Mouse (Mus musculus) hindbrain, embryonic 16.5 days (tissue): ENCODE results near the gene Atp8b3. TPM values are rescaled to one million over a fixed set of nuclear protein-coding genes. Genes with fewer than 3 reads are reported as not detected.

Experiments used
- ATAC-seq: fragments of 200-750 bp; cut with Nextera tagmentation; 2 replicates; pipeline ENCODE4 v1.8.0; 2017; ENCODE audit warnings: moderate TSS enrichment, moderate library complexity
- H3K27ac ChIP-seq: fragments of 300-500 bp; sonication (generic); 2 replicates; pipeline ENCODE4 v1.5.1; 2014; ENCODE audit warnings: low read depth, mild to moderate bottlenecking, control low read depth, low read length, moderate library complexity
- H3K27me3 ChIP-seq: fragments of 300-500 bp; sonication (generic); replicated peaks from 2 replicates; pipeline ENCODE4 v1.6.1; 2014; ENCODE audit warnings: low read length; ENCODE audit not compliant: control insufficient read depth, insufficient read depth
- H3K36me3 ChIP-seq: fragments of 300-500 bp; sonication (generic); 2 replicates; pipeline ENCODE4 v1.6.1; 2014; ENCODE audit warnings: mild to moderate bottlenecking, low read length, moderate library complexity, mixed read lengths; ENCODE audit not compliant: control insufficient read depth, insufficient read depth
- H3K4me1 ChIP-seq: fragments of 300-500 bp; sonication (generic); 2 replicates; pipeline ENCODE4 v1.6.1; 2014; ENCODE audit warnings: low read depth, low read length; ENCODE audit not compliant: control insufficient read depth, insufficient read depth
- H3K4me2 ChIP-seq: fragments of 300-500 bp; sonication (generic); 2 replicates; pipeline ENCODE4 v1.6.1; 2014; ENCODE audit warnings: mild to moderate bottlenecking, low read length, control low read depth, moderate library complexity
- H3K4me3 ChIP-seq: fragments of 300-500 bp; sonication (generic); 2 replicates; pipeline ENCODE4 v1.5.1; 2014; ENCODE audit warnings: mild to moderate bottlenecking, low read length, control low read depth, moderate library complexity
- H3K9ac ChIP-seq: fragments of 300-500 bp; sonication (generic); 2 replicates; pipeline ENCODE4 v1.6.1; 2014; ENCODE audit warnings: low read depth, mild to moderate bottlenecking, control low read depth, low read length, moderate library complexity
- H3K9me3 ChIP-seq: fragments of 300-500 bp; sonication (generic); 2 replicates; pipeline ENCODE4 v1.6.1; 2014; ENCODE audit warnings: mild to moderate bottlenecking, low read length, moderate library complexity; ENCODE audit not compliant: control insufficient read depth
- WGBS: fragments of 180-500 bp; shearing (Covaris S2); extraction: QIAGEN DNeasy Blood & Tissue Kit; methylation state at CpG from one replicate; pipeline ENCODE4 v1.1.7; 2014; 5-methylcytosine and 5-hydroxymethylcytosine counted together
- polyA plus RNA-seq: library from polyadenylated mRNA; unstranded; fragments of >200 nt; fragmentation: Nextera tagmentation; extraction: Ambion mirVana; gene quantifications from 2 replicates; pipeline ENCODE4 v1.2.1, GENCODE M21; 2015

The Atp8b3 gene
- polyA plus RNA-seq, 1 experiment from 2014 or later = 1.6 TPM

DNA sequence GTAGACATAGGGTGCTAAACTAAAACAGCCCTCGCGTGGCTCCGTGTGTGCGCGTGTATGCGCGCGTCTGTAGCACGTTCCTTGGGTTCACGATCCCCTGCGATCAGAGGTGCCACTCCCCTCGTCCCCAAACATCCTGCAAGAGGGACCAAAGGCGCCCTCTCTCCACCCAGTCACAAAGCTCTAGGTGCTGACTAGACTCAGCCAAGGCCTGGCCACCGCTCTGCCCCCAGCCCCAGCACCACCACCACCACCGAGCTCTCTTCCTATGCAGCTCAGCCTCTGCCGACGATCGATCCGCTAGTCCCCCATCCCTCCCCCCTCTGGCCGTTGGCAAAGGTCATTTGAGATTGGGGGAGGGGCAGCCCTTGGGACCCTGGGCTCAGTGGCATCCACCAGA lies 42.5 kb downstream of the Atp8b3 start:
- H3K4me2 ChIP-seq = peak overlapping the region; percentile 10; the same call in 1 of the 2 replicates
- peak overlapping the region; percentile 8 for H3K4me3 ChIP-seq
- peak overlapping the region; percentile 8; the same call in 1 of the 2 replicates for H3K9ac ChIP-seq
- no peak; the same call in 1 of the 2 replicates for ATAC-seq
- no peak overlapping the region for H3K27ac ChIP-seq
- WGBS = 0% methylated on average over 20 of the region's 20 CpGs
- H3K4me1 ChIP-seq = peaks cover 17% of the 10 kb centered on the region
- peaks cover 84% of the 10 kb centered on the region for H3K27me3 ChIP-seq
- no peaks in the 10 kb centered on the region for H3K9me3 ChIP-seq
- no peaks in the 10 kb centered on the region for H3K36me3 ChIP-seq

DNA sequence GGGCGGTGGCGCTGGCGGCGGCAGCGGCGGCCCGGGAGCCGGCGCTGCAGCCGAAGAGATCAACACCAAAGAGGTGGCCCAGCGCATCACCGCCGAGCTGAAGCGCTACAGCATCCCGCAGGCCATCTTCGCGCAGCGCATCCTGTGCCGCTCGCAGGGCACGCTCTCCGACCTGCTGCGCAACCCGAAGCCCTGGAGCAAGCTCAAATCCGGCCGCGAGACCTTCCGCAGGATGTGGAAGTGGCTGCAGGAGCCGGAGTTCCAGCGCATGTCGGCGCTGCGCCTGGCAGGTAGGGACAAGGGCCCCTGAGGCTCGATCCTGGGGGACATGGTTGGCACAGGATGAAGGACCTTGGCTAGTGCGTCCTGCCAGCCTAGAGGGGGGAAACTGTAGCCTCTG lies 43.0 kb downstream of the Atp8b3 start:
- H3K4me2 ChIP-seq = peak overlapping the region; percentile 72
- under 1% methylated on average over 27 of the region's 35 CpGs for WGBS
- H3K9ac ChIP-seq = peak overlapping the region; percentile 60; the same call in 1 of the 2 replicates
- no peak overlapping the region for H3K27ac ChIP-seq
- peak overlapping the region; percentile 43 for H3K4me3 ChIP-seq
- peaks cover 17% of the 10 kb centered on the region for H3K4me1 ChIP-seq
- H3K36me3 ChIP-seq = no peaks in the 10 kb centered on the region
- H3K27me3 ChIP-seq = peaks cover 87% of the 10 kb centered on the region
- H3K9me3 ChIP-seq = no peaks in the 10 kb centered on the region
- no peak for ATAC-seq

GRCm38 (mm10) chr10:80494732-80495131 lies 44.2 kb downstream of the Atp8b3 start, which contains the start of gene Onecut3:
Onecut3 (plus strand) TSS chr10:80494835.
- Histone ChIP-seq H3K9ac (peak within 1 kb of the TSS; percentile 60), H3K4me3 (peak within 1 kb of the TSS; percentile 43), H3K4me1 (peaks cover 17% of the 10 kb centered on the region), H3K9me3 (no peaks in the 10 kb centered on the region), H3K36me3 (no peaks in the 10 kb centered on the region), H3K27ac (no peak within 1 kb of the TSS), H3K4me2 (peak within 1 kb of the TSS; percentile 72), H3K27me3 (peaks cover 87% of the 10 kb centered on the region)
- peak; percentile 43 for ATAC-seq
- under 1% methylated on average over 38 of the region's 42 CpGs for WGBS

DNA sequence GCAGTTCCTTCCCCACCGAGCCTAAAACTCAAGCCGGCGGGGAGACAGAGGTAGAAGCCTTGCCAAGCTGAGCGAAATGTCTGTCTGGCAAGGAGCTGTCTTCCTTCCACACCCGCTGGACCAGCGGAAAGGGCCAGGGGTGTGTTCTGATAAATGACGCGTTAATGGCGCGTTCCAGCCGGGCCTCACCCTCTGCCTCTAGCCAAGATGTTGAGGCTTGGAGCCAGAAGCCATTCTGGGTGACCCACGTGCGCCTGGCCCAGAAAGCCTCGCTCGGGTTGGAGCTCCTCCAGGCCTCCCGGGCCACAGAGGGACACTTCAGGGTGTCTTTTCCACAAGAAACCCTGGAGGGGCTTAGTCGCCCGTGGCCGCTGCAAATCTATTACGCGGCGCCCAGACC lies 48.9 kb downstream of the Atp8b3 start:
- ATAC-seq = no peak
- no peak overlapping the region for H3K27ac ChIP-seq
- no peaks in the 10 kb centered on the region for H3K9me3 ChIP-seq
- no peak overlapping the region for H3K4me2 ChIP-seq
- 2% methylated on average over 22 of the region's 22 CpGs for WGBS
- no peaks in the 10 kb centered on the region for H3K36me3 ChIP-seq
- H3K4me3 ChIP-seq = no peak overlapping the region
- H3K27me3 ChIP-seq = peaks cover 65% of the 10 kb centered on the region
- H3K9ac ChIP-seq = no peak overlapping the region
- peaks cover 7% of the 10 kb centered on the region for H3K4me1 ChIP-seq

- Histone ChIP-seq H3K27me3 (peaks cover 44% of the 10 kb centered on the region), H3K9me3 (no peaks in the 10 kb centered on the region)
- 78% methylated on average over 7 of the region's 7 CpGs for WGBS
These were observed 52.0 kb downstream of the Atp8b3 start for GRCm38 (mm10) chr10:80486862-80487379.

GRCm38 (mm10) chr10:80481002-80481401 lies 57.9 kb downstream of the Atp8b3 start:
- Histone ChIP-seq H3K4me2 (no peak overlapping the region), H3K4me3 (no peak overlapping the region), H3K27me3 (peaks cover 10% of the 10 kb centered on the region), H3K9ac (no peak overlapping the region), H3K9me3 (no peaks in the 10 kb centered on the region), H3K27ac (no peak overlapping the region), H3K36me3 (no peaks in the 10 kb centered on the region), H3K4me1 (no peaks in the 10 kb centered on the region)
- WGBS = 24% methylated on average over 5 of the region's 5 CpGs
- no peak for ATAC-seq

More at GRCm38 (mm10) chr10:80486862-80487379, 52.0 kb downstream of the Atp8b3 start:
- Histone ChIP-seq H3K36me3 (no peaks in the 10 kb centered on the region), H3K4me1 (no peaks in the 10 kb centered on the region), H3K9ac (no peak overlapping the region), H3K27ac (no peak overlapping the region), H3K4me2 (no peak overlapping the region), H3K4me3 (no peak overlapping the region)
- no peak for ATAC-seq

- H3K9me3 ChIP-seq = no peaks in the 10 kb centered on the region
- 78% methylated on average over 5 of the region's 5 CpGs for WGBS
- H3K27me3 ChIP-seq = peaks cover 6% of the 10 kb centered on the region; the same call in 1 of the 2 replicates
- H3K27ac ChIP-seq = no peak overlapping the region
- no peaks in the 10 kb centered on the region for H3K36me3 ChIP-seq
- no peak for ATAC-seq
- H3K9ac ChIP-seq = no peak overlapping the region
- H3K4me1 ChIP-seq = peaks cover 10% of the 10 kb centered on the region
- H3K4me2 ChIP-seq = no peak overlapping the region
- H3K4me3 ChIP-seq = no peak overlapping the region
These were observed 60.4 kb downstream of the Atp8b3 start for GRCm38 (mm10) chr10:80478531-80478930.

DNA sequence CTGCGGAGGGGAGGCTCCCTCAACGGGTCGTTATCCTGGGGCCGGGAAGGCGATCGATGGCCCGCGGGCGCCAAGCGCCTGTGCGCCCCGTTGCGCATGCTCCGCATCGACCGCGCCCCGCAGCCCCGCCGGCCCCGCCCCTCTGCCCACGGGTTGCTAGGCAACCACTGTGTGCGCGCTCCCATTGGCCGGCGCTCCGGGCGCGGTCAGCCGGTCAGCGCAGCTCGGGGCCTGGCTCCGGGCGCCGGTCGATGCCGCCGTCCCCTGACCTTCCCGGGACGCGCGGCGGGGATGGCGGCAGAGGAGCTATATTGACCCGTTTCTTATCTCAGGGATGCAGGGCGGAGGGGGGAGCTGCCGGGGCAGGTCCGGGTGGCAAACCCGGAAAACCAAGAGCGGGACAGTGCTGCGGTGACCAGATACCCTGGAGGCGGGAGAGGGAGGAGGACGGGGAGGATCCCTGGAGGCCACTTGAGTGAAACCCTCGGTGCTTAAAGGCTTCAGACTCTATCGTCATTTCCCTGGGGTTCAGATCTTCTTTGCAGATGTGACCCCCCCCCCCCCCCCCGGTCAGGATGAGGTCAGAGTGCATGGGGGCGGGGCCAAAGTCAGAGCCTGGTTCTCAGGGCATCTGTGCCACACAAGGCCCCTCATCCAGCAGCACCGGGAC lies 63.5 kb downstream of the Atp8b3 start:
- peak; percentile 92 for ATAC-seq
- Histone ChIP-seq H3K4me3 (peak overlapping the region; percentile 70), H3K4me2 (peak overlapping the region; percentile 90), H3K36me3 (no peaks in the 10 kb centered on the region), H3K4me1 (peaks cover 10% of the 10 kb centered on the region), H3K9me3 (no peaks in the 10 kb centered on the region), H3K27me3 (peaks cover 7% of the 10 kb centered on the region), H3K9ac (peak overlapping the region; percentile 84), H3K27ac (peak overlapping the region; percentile 85)
- WGBS = under 1% methylated on average over 56 of the region's 58 CpGs
